Mouse (Mus musculus): ENCODE results near the gene Auts2.

Gene Auts2

GRCm38 (mm10) chr5:131647683-131648119, 895.4 kb downstream of the Auts2 start:
- WGBS, result 36% methylated on average over 4 of the region's 4 CpGs

- WGBS, result 67% methylated on average over 4 of the region's 4 CpGs
These were observed 896.0 kb downstream of the Auts2 start for GRCm38 (mm10) chr5:131647104-131647682.

DNA sequence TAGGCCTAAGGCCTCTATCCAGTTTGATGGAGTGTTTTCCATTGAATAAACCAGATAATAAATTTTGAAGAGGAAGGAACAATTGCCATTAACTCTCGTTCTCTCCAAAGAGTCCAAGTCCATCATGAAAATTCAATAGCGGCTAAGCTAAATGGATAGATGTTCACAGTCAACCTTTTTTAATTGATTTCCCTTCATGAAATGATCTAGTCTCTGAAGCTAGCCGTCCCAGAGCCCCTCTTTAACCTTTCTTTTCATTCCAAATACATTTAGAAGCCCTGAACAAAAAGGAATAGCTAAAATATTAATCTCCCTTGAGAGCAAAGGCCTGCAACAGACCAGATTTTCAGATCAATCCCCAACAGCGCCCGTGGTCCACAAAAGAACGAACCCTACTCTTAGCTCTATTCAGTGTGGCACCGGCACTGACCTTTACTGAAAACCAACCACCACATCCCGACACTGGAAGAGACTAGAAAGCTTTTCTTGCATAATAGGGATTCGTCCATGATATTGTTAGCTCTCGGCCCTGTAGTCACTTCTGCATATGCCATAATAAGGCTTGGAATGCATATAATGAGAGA, 896.9 kb downstream of the Auts2 start:
- 90% methylated on average over 10 of the region's 10 CpGs for WGBS

DNA sequence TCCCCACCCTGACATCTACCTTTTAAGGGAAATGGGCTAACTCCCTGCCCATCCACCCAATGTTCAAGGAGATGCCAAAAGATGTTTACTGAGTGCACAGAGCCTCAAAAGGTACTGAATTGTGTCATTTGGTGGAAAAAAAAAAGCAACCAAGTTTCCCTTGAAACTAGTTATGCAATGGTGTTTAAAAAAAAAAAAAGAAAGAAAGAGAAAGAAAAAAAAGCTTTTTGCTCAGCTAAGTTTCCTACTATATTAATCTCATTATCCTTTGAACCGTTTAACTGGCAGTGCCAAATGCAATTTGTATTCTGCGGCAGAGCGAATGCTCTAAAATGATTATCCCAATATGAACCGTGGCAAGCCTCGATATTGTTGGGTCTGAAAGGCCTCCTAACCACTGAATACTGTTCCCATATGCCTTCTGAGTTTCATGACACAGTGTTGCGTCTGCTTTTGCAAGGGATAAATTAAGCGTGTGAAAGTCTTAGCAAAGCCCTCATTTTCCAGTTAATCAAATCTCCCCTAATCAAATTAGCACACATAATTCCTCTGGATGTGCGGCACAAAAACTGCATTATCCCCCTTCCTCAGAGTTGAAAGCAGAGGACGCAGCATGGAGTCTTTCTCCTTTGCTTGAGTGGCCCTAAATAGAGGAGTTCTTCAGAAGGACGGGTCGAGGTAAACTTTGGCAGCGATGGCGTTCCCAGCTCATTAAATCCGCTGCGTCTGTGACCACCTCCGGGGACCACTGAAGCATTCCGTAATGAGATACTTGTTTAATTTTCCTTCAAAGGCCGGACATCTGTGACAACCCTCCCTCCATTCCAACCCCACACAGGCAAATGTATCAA, 897.6 kb downstream of the Auts2 start:
- WGBS, result 67% methylated on average over 18 of the region's 18 CpGs

- 92% methylated on average over 6 of the region's 6 CpGs for WGBS
These were observed 898.8 kb downstream of the Auts2 start for GRCm38 (mm10) chr5:131644331-131644730.

- 46% methylated on average over 23 of the region's 23 CpGs for WGBS
These were observed 899.7 kb downstream of the Auts2 start for GRCm38 (mm10) chr5:131643176-131644174.

DNA sequence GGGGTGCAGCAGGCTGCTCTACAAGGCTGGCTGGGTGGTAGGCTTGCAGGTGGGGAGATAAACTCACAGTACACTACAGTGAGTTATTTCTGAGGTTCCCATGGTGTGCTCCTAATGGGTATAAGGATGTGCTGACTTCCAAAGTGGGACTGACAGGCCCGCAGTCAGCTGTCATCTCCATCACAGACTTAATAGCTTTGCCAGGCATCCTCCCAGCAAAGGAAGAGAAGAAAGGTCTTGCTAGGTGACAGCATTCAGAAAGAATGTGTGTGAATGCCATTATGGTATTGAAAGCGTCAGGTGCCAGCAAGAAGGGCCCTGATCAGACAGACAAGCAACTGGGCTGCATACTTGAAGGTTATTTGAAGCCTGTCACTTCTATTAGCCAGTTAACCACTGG, 900.4 kb downstream of the Auts2 start:
- 63% methylated on average over 2 of the region's 2 CpGs for WGBS

GRCm38 (mm10) chr5:131636431-131636830, 906.7 kb downstream of the Auts2 start:
- WGBS, result 89% methylated on average over 5 of the region's 5 CpGs

DNA sequence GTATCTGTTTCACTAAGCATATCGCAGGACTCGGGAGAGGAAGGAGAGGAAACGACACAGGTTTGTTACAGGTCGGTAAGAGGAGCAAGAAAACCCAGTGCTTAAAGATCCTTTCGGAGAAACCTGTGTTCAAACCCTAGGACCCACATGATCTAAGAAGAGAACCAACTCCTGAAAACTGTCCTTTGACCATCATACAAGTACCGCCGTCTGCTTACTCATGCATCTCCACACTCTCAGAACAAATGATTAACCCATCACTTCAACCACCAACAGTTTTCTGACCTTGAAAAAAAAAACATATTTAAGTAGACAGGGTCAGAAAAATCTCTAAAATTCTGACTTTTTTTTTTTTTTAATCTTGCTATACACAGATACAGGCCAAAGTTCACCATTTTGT, 908.4 kb downstream of the Auts2 start:
- 98% methylated on average over 7 of the region's 7 CpGs for WGBS

DNA sequence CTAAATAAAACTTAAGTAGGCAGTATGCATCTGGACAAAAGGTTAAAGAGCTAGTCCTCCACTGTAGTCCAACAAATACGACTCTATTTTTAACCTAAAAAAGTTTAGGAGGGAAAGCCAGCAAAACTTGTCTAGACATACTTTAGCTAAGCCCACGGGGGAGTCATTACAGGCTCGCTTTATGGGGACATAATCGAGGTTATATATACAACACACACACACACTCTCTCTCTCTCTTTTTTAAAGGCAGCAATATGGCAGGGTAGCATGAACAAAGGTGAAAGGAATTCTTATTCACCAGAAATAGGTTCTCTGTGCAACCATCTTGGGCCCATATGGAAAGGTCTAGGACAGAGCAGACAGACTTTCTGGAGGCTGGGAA, 911.2 kb downstream of the Auts2 start:
- 63% methylated on average over 4 of the region's 4 CpGs for WGBS

- 69% methylated on average over 12 of the region's 12 CpGs for WGBS
These were observed 911.8 kb downstream of the Auts2 start for GRCm38 (mm10) chr5:131631038-131631997.

DNA sequence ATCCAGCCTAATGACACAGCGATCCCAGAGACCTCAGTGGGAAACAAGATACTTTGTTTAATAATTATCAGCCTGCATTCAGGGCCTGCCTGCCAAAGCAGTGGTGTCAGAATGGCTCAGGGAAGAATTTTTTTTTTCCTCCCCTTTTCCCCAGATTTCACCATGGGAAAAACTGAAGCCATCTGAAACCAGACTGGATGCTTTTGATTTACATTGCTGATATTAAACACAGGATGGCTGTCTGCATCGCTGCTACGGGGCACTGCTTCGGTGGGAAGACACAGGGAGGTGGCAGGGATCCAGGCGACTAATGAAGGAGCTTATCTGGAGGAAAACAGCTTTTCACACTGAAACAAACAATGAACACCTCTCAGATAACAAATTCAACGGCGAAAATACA, 912.6 kb downstream of the Auts2 start:
- 51% methylated on average over 7 of the region's 7 CpGs for WGBS

- WGBS, result 16% methylated on average over 40 of the region's 40 CpGs
These were observed 926.8 kb downstream of the Auts2 start for GRCm38 (mm10) chr5:131616113-131616876.

GRCm38 (mm10) chr5:131614238-131614637, 928.9 kb downstream of the Auts2 start:
- 98% methylated on average over 2 of the region's 2 CpGs for WGBS

DNA sequence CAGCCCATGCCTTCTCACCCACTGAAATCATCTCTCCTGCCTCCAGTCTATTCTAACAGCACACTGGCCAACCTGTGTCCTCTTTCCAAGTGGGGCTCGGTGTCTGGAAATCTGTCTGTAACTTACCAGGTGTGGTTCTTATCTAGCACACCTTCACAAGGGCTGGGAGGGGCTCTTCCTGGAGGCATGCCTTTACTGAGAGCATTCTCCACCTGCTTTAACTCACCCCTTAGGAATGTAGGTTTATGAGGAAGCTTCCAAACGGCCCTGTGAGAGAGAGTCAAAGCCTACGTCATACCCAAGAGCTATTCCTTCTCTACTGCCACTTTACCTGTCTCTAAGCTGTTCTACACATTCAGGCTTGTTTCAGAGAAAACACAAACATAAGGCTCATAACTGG, 929.8 kb downstream of the Auts2 start:
- WGBS, result 92% methylated on average over 3 of the region's 3 CpGs

DNA sequence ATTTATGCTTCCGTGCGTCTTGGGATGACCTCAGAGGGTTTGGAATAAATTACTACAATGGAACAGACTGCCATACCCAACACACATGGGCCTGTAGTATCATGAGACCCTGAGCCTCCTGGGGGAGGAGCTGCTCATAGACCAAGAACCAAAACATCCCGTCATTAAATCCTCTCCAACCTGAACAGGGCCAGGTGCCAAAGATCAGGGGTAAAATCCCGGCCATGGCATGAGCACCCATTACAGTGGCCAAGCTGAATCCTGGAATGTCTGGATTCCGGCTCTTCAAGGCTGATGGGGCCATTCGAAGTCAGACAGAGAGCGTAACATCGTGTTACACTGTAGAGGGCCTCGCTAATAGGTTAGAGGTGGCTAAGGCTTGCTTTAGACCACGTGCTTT, 932.4 kb downstream of the Auts2 start:
- WGBS, result 83% methylated on average over 10 of the region's 10 CpGs

GRCm38 (mm10) chr5:131606786-131607185, 936.4 kb downstream of the Auts2 start:
- 90% methylated on average over 5 of the region's 5 CpGs for WGBS

GRCm38 (mm10) chr5:131601934-131602692, 941.0 kb downstream of the Auts2 start:
- WGBS, result 81% methylated on average over 7 of the region's 7 CpGs
